Mouse (Mus musculus) embryo, embryonic 10 days (tissue): ENCODE results near the gene Sema4g.
"Not testable (repeated sequence)": the region's sequence is repeated elsewhere in the genome, so short reads cannot be mapped to it uniquely, and the experiment has no call there.

Source experiments
- DNase-seq: peaks from one replicate; pipeline ENCODE4 v3.0.0-alpha.2; 2015; ENCODE audit warnings: low spot score

Sema4g gene

GRCm38 (mm10) chr19:45024775-45025174, 35.9 kb downstream of the Sema4g start:
- peak; percentile 9 for DNase-seq

- DNase-seq = no peak
These were observed 37.2 kb downstream of the Sema4g start for GRCm38 (mm10) chr19:45025937-45026568.

- DNase-seq = no peak
These were observed 38.2 kb downstream of the Sema4g start for GRCm38 (mm10) chr19:45026958-45027670.

GRCm38 (mm10) chr19:45027848-45028247, 38.9 kb downstream of the Sema4g start:
- DNase-seq = peak; percentile 46

- DNase-seq = no peak
These were observed 39.8 kb downstream of the Sema4g start for GRCm38 (mm10) chr19:45028746-45029145.

- no peak for DNase-seq
These were observed 40.7 kb downstream of the Sema4g start for GRCm38 (mm10) chr19:45029571-45029970.

GRCm38 (mm10) chr19:45030111-45030510, 41.2 kb downstream of the Sema4g start:
- peak; percentile 75 for DNase-seq

- peak; percentile 95 for DNase-seq
These were observed 42.1 kb downstream of the Sema4g start for GRCm38 (mm10) chr19:45030746-45031693.

GRCm38 (mm10) chr19:45031780-45032179, 42.9 kb downstream of the Sema4g start:
- DNase-seq = peak; percentile 88

- DNase-seq = peak; percentile 50
These were observed 43.9 kb downstream of the Sema4g start for GRCm38 (mm10) chr19:45032570-45033332.

GRCm38 (mm10) chr19:45036867-45037266, 48.0 kb downstream of the Sema4g start:
- peak; percentile 77 for DNase-seq

- DNase-seq = not testable (repeated sequence)
These were observed 49.3 kb downstream of the Sema4g start for GRCm38 (mm10) chr19:45038198-45038597.

- no peak for DNase-seq
These were observed 51.3 kb downstream of the Sema4g start for GRCm38 (mm10) chr19:45040214-45040613.

GRCm38 (mm10) chr19:45044389-45044927, 55.6 kb downstream of the Sema4g start:
- no peak for DNase-seq

GRCm38 (mm10) chr19:45045236-45045635, 56.3 kb downstream of the Sema4g start:
- DNase-seq = no peak

- no peak for DNase-seq
These were observed 56.8 kb downstream of the Sema4g start, which contains the start of gene Pdzd7 for GRCm38 (mm10) chr19:45045651-45046050. Gene Pdzd7, minus strand, starts transcription at chr19:45045717.

GRCm38 (mm10) chr19:45046523-45047321, 57.8 kb downstream of the Sema4g start:
- peak; percentile 78 for DNase-seq

GRCm38 (mm10) chr19:45047417-45047934, 58.6 kb downstream of the Sema4g start, which contains the start of gene Sfxn3:
Gene Sfxn3, plus strand, starts transcription at chr19:45047503.
- peak; percentile 78 for DNase-seq

GRCm38 (mm10) chr19:45047935-45048643, 59.2 kb downstream of the Sema4g start:
- no peak for DNase-seq
